Mouse (Mus musculus) hindbrain, embryonic 11.5 days (tissue): ENCODE data around the gene Med13l. TPM values are rescaled to one million over a fixed set of nuclear protein-coding genes. Genes with fewer than 3 reads are reported as not detected.

Source experiments
- ATAC-seq: fragments of 200-750 bp; cut with Nextera tagmentation; 2 replicates; pipeline ENCODE4 v1.8.0; 2017; ENCODE audit warnings: mild to moderate bottlenecking, moderate TSS enrichment, moderate library complexity; ENCODE audit not compliant: low FRiP score
- DNase-seq: peaks from one replicate; pipeline ENCODE4 v3.0.0-alpha.2; 2015; ENCODE audit warnings: low spot score
- H3K27ac ChIP-seq: fragments of 300-500 bp; sonication (generic); 2 replicates; pipeline ENCODE4 v1.5.1; 2014; ENCODE audit warnings: mild to moderate bottlenecking, low read depth, low read length
- H3K27me3 ChIP-seq: fragments of 300-500 bp; sonication (generic); 2 replicates; pipeline ENCODE4 v1.6.1; 2014; ENCODE audit warnings: mild to moderate bottlenecking, low read length, moderate library complexity, mixed read lengths; ENCODE audit not compliant: control insufficient read depth, insufficient read depth
- H3K36me3 ChIP-seq: fragments of 300-500 bp; sonication (generic); 2 replicates; pipeline ENCODE4 v1.6.1; 2014; ENCODE audit warnings: mild to moderate bottlenecking, low read length, moderate library complexity, mixed read lengths; ENCODE audit not compliant: control insufficient read depth, insufficient read depth
- H3K4me1 ChIP-seq: fragments of 300-500 bp; sonication (generic); replicated peaks from 2 replicates; pipeline ENCODE4 v1.6.1; 2014; ENCODE audit warnings: low read length, mixed read lengths; ENCODE audit not compliant: control insufficient read depth, insufficient read depth
- H3K4me2 ChIP-seq: fragments of 300-500 bp; sonication (generic); replicated peaks from 2 replicates; pipeline ENCODE4 v1.6.1; 2014; ENCODE audit warnings: mild to moderate bottlenecking, low read depth, low read length
- H3K4me3 ChIP-seq: fragments of 300-500 bp; sonication (generic); 2 replicates; pipeline ENCODE4 v1.5.1; 2014; ENCODE audit warnings: low read depth, low read length
- H3K9ac ChIP-seq: fragments of 300-500 bp; sonication (generic); 2 replicates; pipeline ENCODE4 v1.6.1; 2014; ENCODE audit warnings: low read depth, low read length
- H3K9me3 ChIP-seq: fragments of 300-500 bp; sonication (generic); 2 replicates; pipeline ENCODE4 v1.6.1; 2016; ENCODE audit warnings: low read length; ENCODE audit not compliant: control insufficient read depth
- WGBS: fragments of 180-500 bp; shearing (Covaris S2); extraction: QIAGEN DNeasy Blood & Tissue Kit; methylation state at CpG from one replicate; pipeline ENCODE4 v1.1.7; 2014; 5-methylcytosine and 5-hydroxymethylcytosine counted together
- polyA plus RNA-seq: library from polyadenylated mRNA; unstranded; fragments of >200 nt; fragmentation: Nextera tagmentation; extraction: Ambion mirVana; gene quantifications from 2 replicates; pipeline ENCODE4 v1.2.1, GENCODE M21; 2014

Med13l gene
- polyA plus RNA-seq, 1 experiment from 2014 or later = 16.1 TPM

DNA sequence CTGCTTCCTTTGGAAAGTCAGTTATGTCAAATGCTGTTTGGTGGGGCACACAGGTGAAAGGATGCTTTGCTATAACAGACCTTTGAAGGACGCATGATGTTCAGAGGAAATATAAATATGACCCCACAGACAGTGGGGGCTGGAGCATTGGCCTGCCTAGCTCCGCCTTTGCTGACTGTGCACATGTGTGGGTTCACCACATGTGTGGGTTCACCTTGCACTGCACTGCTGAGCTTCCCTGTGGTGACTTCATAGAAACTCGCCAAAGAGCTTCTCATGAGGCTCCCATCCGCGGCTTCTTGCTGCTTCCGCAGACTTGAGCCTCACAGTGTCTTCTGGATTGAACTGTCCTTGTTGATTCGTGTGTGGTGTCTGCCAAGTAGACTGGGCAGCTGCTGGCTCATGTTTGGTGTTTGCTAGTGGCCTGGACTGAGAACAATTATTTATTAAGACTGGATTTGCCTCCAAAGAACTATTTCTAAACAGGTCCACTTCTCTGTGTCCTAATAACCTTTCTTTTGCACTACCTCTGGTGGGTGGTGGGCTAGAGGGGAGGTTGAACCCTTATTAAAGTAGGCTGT, 59.9 kb downstream of the Med13l start:
- no peak overlapping the region for H3K4me3 ChIP-seq
- H3K9me3 ChIP-seq = no peaks in the 10 kb centered on the region
- H3K4me2 ChIP-seq = no peak overlapping the region
- H3K36me3 ChIP-seq = no peaks in the 10 kb centered on the region
- ATAC-seq (no peak), DNase-seq (no peak)
- H3K9ac ChIP-seq = no peak overlapping the region
- peaks cover 14% of the 10 kb centered on the region for H3K4me1 ChIP-seq
- 81% methylated on average over 7 of the region's 7 CpGs for WGBS
- no peaks in the 10 kb centered on the region for H3K27me3 ChIP-seq
- no peak overlapping the region for H3K27ac ChIP-seq

DNA sequence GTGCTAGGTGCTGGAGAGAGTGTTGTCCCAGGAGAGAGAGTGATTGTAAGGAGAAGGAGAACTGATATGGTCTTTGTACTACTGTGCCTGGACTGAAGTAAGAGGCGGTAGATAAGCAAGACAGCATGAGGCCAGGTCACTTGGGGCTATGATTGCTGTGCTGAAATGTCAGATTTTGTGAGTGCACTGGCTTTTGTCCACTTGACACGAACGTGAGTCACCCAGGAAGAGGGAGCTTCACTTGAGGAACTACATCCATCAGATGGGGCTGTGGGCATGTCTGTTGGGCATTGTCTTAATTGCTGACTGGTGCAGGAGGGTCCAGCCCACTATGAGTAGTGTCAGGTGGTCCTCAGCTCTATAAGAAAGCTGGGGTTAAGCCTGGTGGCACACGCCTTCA, 61.4 kb downstream of the Med13l start:
- Histone ChIP-seq H3K27ac (no peak overlapping the region), H3K4me3 (no peak overlapping the region), H3K27me3 (no peaks in the 10 kb centered on the region), H3K4me2 (no peak overlapping the region), H3K9me3 (no peaks in the 10 kb centered on the region), H3K9ac (no peak overlapping the region), H3K36me3 (no peaks in the 10 kb centered on the region), H3K4me1 (peaks cover 14% of the 10 kb centered on the region)
- DNase-seq (no peak), ATAC-seq (no peak)
- 85% methylated on average over 4 of the region's 4 CpGs for WGBS

- no peak overlapping the region for H3K27ac ChIP-seq
- no peaks in the 10 kb centered on the region for H3K27me3 ChIP-seq
- 94% methylated on average over 5 of the region's 5 CpGs for WGBS
- no peak for DNase-seq
- no peak overlapping the region for H3K9ac ChIP-seq
- no peak overlapping the region for H3K4me3 ChIP-seq
- peaks cover 14% of the 10 kb centered on the region for H3K4me1 ChIP-seq
- H3K36me3 ChIP-seq = no peaks in the 10 kb centered on the region
- no peak overlapping the region for H3K4me2 ChIP-seq
- H3K9me3 ChIP-seq = no peaks in the 10 kb centered on the region
- no peak for ATAC-seq
Observed at GRCm38 (mm10) chr5:118622346-118622745, 61.9 kb downstream of the Med13l start.

GRCm38 (mm10) chr5:118623797-118624196, 63.3 kb downstream of the Med13l start:
- H3K9ac ChIP-seq = no peak overlapping the region
- 86% methylated on average over 5 of the region's 5 CpGs for WGBS
- H3K27ac ChIP-seq = no peak overlapping the region
- no peaks in the 10 kb centered on the region for H3K36me3 ChIP-seq
- H3K4me3 ChIP-seq = no peak overlapping the region
- no peaks in the 10 kb centered on the region for H3K9me3 ChIP-seq
- DNase-seq (no peak), ATAC-seq (no peak)
- H3K4me2 ChIP-seq = no peak overlapping the region
- peaks cover 11% of the 10 kb centered on the region for H3K4me1 ChIP-seq
- no peaks in the 10 kb centered on the region for H3K27me3 ChIP-seq

GRCm38 (mm10) chr5:118627630-118628029, 67.2 kb downstream of the Med13l start:
- H3K27me3 ChIP-seq = no peaks in the 10 kb centered on the region
- 95% methylated on average over 5 of the region's 5 CpGs for WGBS
- no peak overlapping the region for H3K4me3 ChIP-seq
- no peaks in the 10 kb centered on the region for H3K4me1 ChIP-seq
- H3K9me3 ChIP-seq = no peaks in the 10 kb centered on the region
- DNase-seq = no peak
- H3K27ac ChIP-seq = no peak overlapping the region
- no peak overlapping the region for H3K9ac ChIP-seq
- no peak overlapping the region for H3K4me2 ChIP-seq
- no peak for ATAC-seq
- no peaks in the 10 kb centered on the region for H3K36me3 ChIP-seq

GRCm38 (mm10) chr5:118628211-118628610, 67.7 kb downstream of the Med13l start:
- 93% methylated on average over 4 of the region's 4 CpGs for WGBS
- Histone ChIP-seq H3K9me3 (no peaks in the 10 kb centered on the region), H3K27me3 (no peaks in the 10 kb centered on the region), H3K36me3 (no peaks in the 10 kb centered on the region), H3K4me2 (no peak overlapping the region), H3K9ac (no peak overlapping the region), H3K4me3 (no peak overlapping the region), H3K4me1 (no peaks in the 10 kb centered on the region), H3K27ac (no peak overlapping the region)
- ATAC-seq = no peak
- no peak for DNase-seq

DNA sequence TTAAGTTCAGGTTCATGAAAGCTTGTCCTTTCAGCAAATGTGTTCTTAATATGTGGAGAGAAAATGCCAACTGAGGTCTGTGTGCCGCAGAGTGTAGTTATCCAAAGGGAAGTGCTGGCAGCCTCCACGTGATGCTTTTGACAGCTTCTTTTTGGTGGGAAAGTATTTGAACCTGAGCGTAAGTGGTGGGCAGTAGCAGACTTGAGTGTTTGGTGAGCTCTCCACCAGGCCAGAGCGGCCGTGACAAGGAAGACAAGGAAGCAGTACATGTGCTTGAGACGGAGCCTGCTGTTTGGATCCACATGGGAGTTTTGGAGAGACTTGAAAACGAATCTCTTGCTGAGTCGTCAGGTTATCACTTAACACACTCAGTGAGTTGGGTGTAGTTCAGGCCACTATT, 71.9 kb downstream of the Med13l start:
- Histone ChIP-seq H3K9me3 (no peaks in the 10 kb centered on the region), H3K9ac (no peak overlapping the region), H3K27ac (no peak overlapping the region), H3K4me1 (peaks cover 8% of the 10 kb centered on the region), H3K4me3 (no peak overlapping the region), H3K36me3 (no peaks in the 10 kb centered on the region), H3K27me3 (no peaks in the 10 kb centered on the region), H3K4me2 (no peak overlapping the region)
- 72% methylated on average over 8 of the region's 8 CpGs for WGBS
- ATAC-seq = no peak
- DNase-seq = no peak

DNA sequence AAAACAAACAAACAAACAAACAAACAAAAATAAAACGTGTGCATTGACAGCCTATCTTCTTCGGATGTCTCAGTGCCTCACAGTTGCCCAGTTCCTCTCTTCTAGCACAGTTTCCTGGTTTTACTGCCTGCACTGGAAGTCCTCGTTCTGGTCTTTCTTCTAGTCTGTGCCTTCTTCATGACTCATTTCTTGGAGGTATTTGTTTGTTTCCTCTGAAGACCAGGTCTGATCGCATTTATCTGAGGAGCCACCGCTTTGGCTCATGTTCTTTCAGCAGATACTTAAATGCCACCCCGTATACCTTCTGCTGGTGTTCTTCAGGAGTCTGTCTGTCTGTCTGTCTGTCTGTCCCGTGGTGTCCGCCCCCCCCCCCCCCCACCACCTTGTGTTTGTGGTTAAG, 72.6 kb downstream of the Med13l start:
- Histone ChIP-seq H3K4me1 (peaks cover 8% of the 10 kb centered on the region), H3K27ac (no peak overlapping the region), H3K27me3 (no peaks in the 10 kb centered on the region), H3K9me3 (no peaks in the 10 kb centered on the region), H3K9ac (no peak overlapping the region), H3K4me2 (no peak overlapping the region), H3K4me3 (no peak overlapping the region), H3K36me3 (no peaks in the 10 kb centered on the region)
- no peak for DNase-seq
- 83% methylated on average over 8 of the region's 8 CpGs for WGBS
- ATAC-seq = no peak

- Histone ChIP-seq H3K9ac (no peak overlapping the region; the same call in 1 of the 2 replicates), H3K27me3 (no peaks in the 10 kb centered on the region), H3K4me3 (no peak overlapping the region), H3K36me3 (no peaks in the 10 kb centered on the region), H3K4me2 (peak overlapping the region; percentile 5; the same call in 1 of the 2 replicates), H3K4me1 (peaks cover 8% of the 10 kb centered on the region), H3K27ac (peak overlapping the region; percentile 67), H3K9me3 (no peaks in the 10 kb centered on the region)
- DNase-seq (peak; percentile 48), ATAC-seq (peak; percentile 65; the same call in 1 of the 2 replicates)
- 18% methylated on average over 11 of the region's 11 CpGs for WGBS
Observed at GRCm38 (mm10) chr5:118635476-118636187, 75.2 kb downstream of the Med13l start.
